Mouse (Mus musculus): ENCODE data around the gene Mycbp2.

DNA sequence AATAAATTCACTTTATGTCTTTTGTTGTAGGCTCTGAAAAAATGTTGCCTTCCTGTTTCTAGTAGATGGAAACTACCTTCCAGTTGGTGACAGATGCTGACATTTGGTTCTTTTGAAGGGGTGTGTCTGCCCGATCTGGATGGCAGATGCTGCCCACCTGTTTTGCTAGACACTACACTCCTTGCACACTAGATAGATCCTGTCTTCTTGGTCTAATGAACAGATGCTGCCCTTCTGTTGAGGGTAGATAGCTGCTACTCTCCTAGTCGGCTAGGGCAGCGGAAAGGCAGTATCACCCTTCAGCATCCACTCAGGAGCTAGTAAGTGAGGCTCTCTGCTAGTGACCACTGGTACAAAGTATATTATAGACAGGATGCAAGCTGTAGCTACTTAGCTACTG, 9.5 kb upstream of the Mycbp2 start:
- no peak for TF ChIP-seq CTCF (conservative IDR thresholded peaks at IDR 0.05; ENCODE audit: insufficient read depth, insufficient read length, low read depth, low read length)
- TF ChIP-seq POLR2A (IDR thresholded peaks at IDR 0.05; ENCODE audit: low read depth, low read length): no peak
